Mouse (Mus musculus) cortical plate, adult 2 months (tissue): Measurements from ENCODE around the gene Parp16. TPM values are rescaled to one million over a fixed set of nuclear protein-coding genes. Genes with fewer than 3 reads are reported as not detected.
A peak's percentile ranks its signal among the peaks of the same experiment; 100 is the strongest.

Experiments
- H3K27ac ChIP-seq: fragments of 200-500 bp; 2 replicates; pipeline ENCODE4 v1.5.1; 2012; ENCODE audit warnings: low read length, control low read depth, inconsistent platforms; ENCODE audit not compliant: insufficient read depth
- H3K4me1 ChIP-seq: fragments of 200-500 bp; 2 replicates; pipeline ENCODE4 v1.6.1; 2011; ENCODE audit warnings: low read length; ENCODE audit not compliant: control insufficient read depth, insufficient read depth
- H3K4me3 ChIP-seq: fragments of 200-500 bp; 2 replicates; pipeline ENCODE4 v1.5.1; 2011; ENCODE audit warnings: mild to moderate bottlenecking, low read length, control low read depth; ENCODE audit not compliant: insufficient read depth
- CTCF ChIP-seq: fragments of 200-500 bp; IDR thresholded peaks from 2 replicates; pipeline ENCODE4 v1.5.1; 2011; ENCODE audit warnings: mild to moderate bottlenecking, control low read depth, low read length; ENCODE audit not compliant: insufficient read depth; ENCODE audit errors: extremely low read depth
- POLR2A ChIP-seq: fragments of 200-500 bp; IDR thresholded peaks from 2 replicates; pipeline ENCODE4 v1.6.1; 2011; ENCODE audit warnings: mild to moderate bottlenecking, low read length, control low read depth; ENCODE audit not compliant: insufficient read depth; ENCODE audit errors: extremely low read depth
- polyA plus RNA-seq: library from polyadenylated mRNA; depleted of rRNA; stranded (reverse); fragments of >200 nt; gene quantifications from 2 replicates; pipeline ENCODE4 v1.2.3, GENCODE M21; 2012

Gene Parp16
- polyA plus RNA-seq, 1 experiment: 4.2 TPM

- H3K4me1 ChIP-seq: peaks cover 1% of the 10 kb centered on the region; the same call in 1 of the 2 replicates
- no peak overlapping the region for H3K4me3 ChIP-seq
- no peak overlapping the region; the same call in 1 of the 2 replicates for H3K27ac ChIP-seq
- TF ChIP-seq CTCF (no peak), POLR2A (no peak)
These were observed 17.2 kb upstream of the Parp16 start for GRCm38 (mm10) chr9:65177912-65178311.

DNA sequence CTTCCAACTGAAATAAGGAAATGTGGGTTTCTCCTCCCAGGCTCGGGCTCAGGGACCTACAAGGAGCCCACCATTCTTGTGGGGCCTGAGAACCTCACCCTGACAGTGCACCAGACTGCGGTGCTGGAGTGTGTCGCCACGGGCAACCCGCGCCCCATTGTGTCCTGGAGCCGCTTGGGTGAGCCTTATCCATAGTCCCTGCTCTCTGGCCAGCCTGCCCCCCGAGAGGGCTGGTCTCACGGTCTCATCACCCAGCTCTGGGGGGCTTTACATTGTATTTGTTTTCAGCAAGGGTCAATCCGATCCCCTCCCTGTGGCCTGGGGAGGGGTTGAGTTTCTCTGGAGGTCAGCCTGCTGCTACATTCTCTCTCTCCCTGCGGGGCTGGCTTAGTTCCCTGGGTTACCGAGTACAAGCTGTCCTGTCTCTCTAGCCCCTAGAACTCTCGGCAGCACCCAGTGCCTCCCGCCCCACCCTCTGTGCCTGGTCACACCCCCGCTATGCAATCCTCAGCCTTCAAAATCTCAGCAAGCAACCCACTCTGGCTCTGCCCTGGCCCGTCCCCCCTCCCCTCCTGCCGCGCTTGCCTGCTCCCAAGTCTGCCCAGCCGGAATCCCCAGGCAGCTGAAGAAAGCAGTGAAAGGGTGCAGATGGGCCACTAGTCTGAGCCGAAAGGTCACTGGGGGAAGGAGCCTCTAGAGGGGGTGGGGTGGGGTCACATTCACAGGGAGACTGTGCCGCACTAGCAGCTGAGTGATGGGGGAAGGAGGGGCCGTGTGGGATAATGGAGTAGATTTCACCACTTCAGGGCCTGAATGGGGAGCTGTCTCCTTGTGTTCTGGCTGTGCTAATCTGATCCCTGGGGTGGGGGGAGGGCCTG lies 16.6 kb upstream of the Parp16 start:
- TF ChIP-seq CTCF: no peak
- TF ChIP-seq POLR2A: no peak
- Histone ChIP-seq H3K4me3 (no peak overlapping the region), H3K27ac (peak overlapping the region; percentile 39; the same call in 1 of the 2 replicates), H3K4me1 (peaks cover 1% of the 10 kb centered on the region; the same call in 1 of the 2 replicates)

DNA sequence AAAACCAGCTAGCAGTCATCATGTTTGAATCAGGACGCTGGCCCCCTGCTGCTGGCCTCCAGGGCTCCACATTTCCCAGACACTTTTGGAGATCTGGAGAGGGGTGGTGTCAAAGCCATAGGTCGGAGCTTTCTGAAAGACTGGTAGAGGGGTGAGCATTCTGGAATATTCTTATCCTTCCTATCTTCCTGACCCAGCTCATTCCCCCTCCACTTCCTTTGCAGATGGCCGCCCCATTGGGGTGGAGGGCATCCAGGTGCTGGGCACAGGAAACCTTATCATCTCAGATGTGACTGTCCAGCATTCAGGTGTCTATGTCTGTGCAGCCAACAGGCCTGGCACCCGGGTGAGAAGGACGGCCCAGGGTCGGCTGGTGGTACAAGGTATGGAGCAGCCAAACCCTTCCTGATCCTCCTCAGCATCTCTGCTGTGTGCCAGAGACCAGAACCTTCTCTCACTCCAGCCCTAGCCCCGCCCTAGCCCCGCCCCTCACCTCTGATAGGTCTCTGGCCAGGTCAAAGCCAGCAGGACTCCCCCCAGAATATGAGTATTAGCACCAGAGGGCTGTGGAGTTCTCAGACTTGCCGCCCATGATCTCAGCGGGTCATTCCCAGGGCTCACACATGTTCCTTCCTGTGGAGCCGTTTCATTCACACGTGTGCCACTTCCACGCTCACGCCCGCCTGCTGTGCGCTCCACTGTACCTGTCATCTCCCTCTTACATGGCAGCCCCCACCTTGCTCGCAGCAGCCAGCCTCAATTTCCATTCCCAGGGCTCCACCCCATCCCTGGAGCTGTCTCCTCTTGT lies 15.1 kb upstream of the Parp16 start:
- no peak for TF ChIP-seq POLR2A
- Histone ChIP-seq H3K27ac (no peak overlapping the region), H3K4me1 (peaks cover 1% of the 10 kb centered on the region; the same call in 1 of the 2 replicates), H3K4me3 (no peak overlapping the region)

- H3K4me1 ChIP-seq: no peaks in the 10 kb centered on the region
- H3K4me3 ChIP-seq: no peak overlapping the region
- H3K27ac ChIP-seq: no peak overlapping the region
- TF ChIP-seq CTCF (peak; percentile 95), POLR2A (no peak)
These were observed 6.6 kb upstream of the Parp16 start for GRCm38 (mm10) chr9:65188599-65188998.

DNA sequence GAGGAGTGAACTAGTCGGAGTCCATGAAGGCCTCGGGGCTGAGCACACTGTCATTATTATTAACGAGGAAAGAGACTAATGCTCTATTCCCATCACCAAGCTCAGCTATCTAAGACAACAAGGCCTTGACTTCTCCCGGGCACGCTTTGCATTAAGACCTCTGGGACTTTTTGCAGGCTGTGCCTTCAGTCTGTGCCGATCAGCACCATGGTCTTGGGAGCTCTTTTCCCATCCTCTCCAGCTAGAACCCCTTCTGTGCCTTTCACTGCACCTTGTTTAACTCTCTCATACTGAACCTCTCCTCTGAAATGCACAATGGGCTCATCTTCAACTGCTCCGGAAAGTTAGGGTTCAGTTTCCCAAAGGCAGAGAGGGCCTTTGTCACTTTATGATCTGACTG lies 4.8 kb upstream of the Parp16 start:
- Histone ChIP-seq H3K4me3 (no peak overlapping the region), H3K4me1 (peaks cover 1% of the 10 kb centered on the region; the same call in 1 of the 2 replicates), H3K27ac (no peak overlapping the region)
- TF ChIP-seq POLR2A (no peak), CTCF (no peak)

- Histone ChIP-seq H3K4me3 (no peak overlapping the region), H3K27ac (no peak overlapping the region), H3K4me1 (peaks cover 9% of the 10 kb centered on the region; the same call in 1 of the 2 replicates)
- TF ChIP-seq CTCF (no peak), POLR2A (no peak)
These were observed 3.8 kb upstream of the Parp16 start for GRCm38 (mm10) chr9:65191389-65191754.

GRCm38 (mm10) chr9:65191755-65192469 lies 3.2 kb upstream of the Parp16 start:
- no peak overlapping the region for H3K27ac ChIP-seq
- H3K4me3 ChIP-seq: no peak overlapping the region
- TF ChIP-seq POLR2A (no peak), CTCF (no peak)
- peaks cover 9% of the 10 kb centered on the region; the same call in 1 of the 2 replicates for H3K4me1 ChIP-seq

- Histone ChIP-seq H3K4me3 (no peak overlapping the region), H3K27ac (no peak overlapping the region), H3K4me1 (peaks cover 9% of the 10 kb centered on the region; the same call in 1 of the 2 replicates)
- no peak for TF ChIP-seq POLR2A
- TF ChIP-seq CTCF: no peak
These were observed 1.9 kb upstream of the Parp16 start for GRCm38 (mm10) chr9:65193214-65193613.

DNA sequence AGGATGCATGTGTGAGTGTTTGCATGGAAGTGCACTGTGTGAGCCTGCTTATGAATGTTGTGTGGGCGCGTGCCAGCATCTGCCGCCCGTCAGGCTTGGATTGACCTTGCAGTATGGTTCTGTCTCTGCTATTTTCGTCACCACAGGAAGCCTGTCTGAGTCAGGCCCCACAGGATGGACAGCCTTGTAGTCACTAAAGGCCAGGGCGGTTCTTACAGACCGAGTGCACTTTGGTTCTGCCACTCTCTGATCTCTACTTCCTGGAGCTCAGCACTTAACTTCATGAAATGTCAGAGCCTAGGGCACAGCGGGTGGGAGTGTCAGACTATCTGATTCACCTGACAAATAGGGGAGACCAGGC lies 448 bp downstream of the Parp16 start:
- Histone ChIP-seq H3K27ac (peak overlapping the region; percentile 88), H3K4me1 (peaks cover 9% of the 10 kb centered on the region; the same call in 1 of the 2 replicates), H3K4me3 (no peak overlapping the region)
- TF ChIP-seq CTCF (no peak), POLR2A (no peak)
